Comparison of ENCODE assay signal across 8 mouse cellular contexts in genomic region chr4:129542592-129543141, GRCm38 (mm10). TPM values are rescaled to one million over a fixed set of nuclear protein-coding genes. Genes with fewer than 3 reads are reported as not detected.
DNase-seq lines count a peak whose midpoint lies in the region; ATAC-seq and TF ChIP-seq lines count a peak whose summit lies in the region.

TSS of gene Hdac1 (minus strand) at chr4:129542713.

- WGBS in kidney, embryonic 14.5 days: under 1% methylated on average over 45 of the region's 46 CpGs
- under 1% methylated on average over 44 of the region's 46 CpGs for WGBS in limb, embryonic 15.5 days

- TF ChIP-seq CTCF in bone marrow macrophage, adult 2 months (IDR thresholded peaks at IDR 0.05; ENCODE audit: low read depth, low read length): no peak
- TF ChIP-seq CTCF in embryonic fibroblast, embryonic 13.5 days (IDR thresholded peaks at IDR 0.05; ENCODE audit: borderline replicate concordance, insufficient read depth, low read length): no peak

- TF ChIP-seq POLR2A in bone marrow macrophage, adult 2 months (IDR thresholded peaks at IDR 0.05; ENCODE audit: borderline replicate concordance, low read depth, low read length): no peak; the same call in 1 of the 2 replicates
- TF ChIP-seq POLR2A in embryonic fibroblast, embryonic 13.5 days (IDR thresholded peaks at IDR 0.05; ENCODE audit: low read depth, low read length): peak; percentile 77

- H3K27ac ChIP-seq in bone marrow macrophage, adult 2 months (ENCODE audit: insufficient read depth, low read depth, low read length): peak within 1 kb of the TSS; percentile 72
- peak within 1 kb of the TSS; percentile 57 for H3K27ac ChIP-seq in embryonic fibroblast, embryonic 13.5 days (ENCODE audit: insufficient read depth, low read length)
- peak within 1 kb of the TSS; percentile 80 for H3K27ac ChIP-seq in kidney, embryonic 14.5 days (ENCODE audit: low read depth, low read length)
- peak within 1 kb of the TSS; percentile 85 for H3K27ac ChIP-seq in limb, embryonic 15.5 days

- ATAC-seq in kidney, embryonic 14.5 days (ENCODE audit: low FRiP score, low TSS enrichment): peak; percentile 99
- peak; percentile 99 for ATAC-seq in limb, embryonic 15.5 days (ENCODE audit: insufficient number of reproducible peaks, low FRiP score, low TSS enrichment, low read depth)

- peak within 1 kb of the TSS; percentile 88 for H3K9ac ChIP-seq in kidney, embryonic 14.5 days (ENCODE audit: low read depth, low read length)
- H3K9ac ChIP-seq in limb, embryonic 15.5 days: peak within 1 kb of the TSS; percentile 76

- H3K36me3 ChIP-seq in kidney, embryonic 14.5 days (ENCODE audit: control insufficient read depth, insufficient read depth, low read length): peaks cover 18% of the 10 kb centered on the region
- no peaks in the 10 kb centered on the region for H3K36me3 ChIP-seq in limb, embryonic 15.5 days

- no peaks in the 10 kb centered on the region for H3K9me3 ChIP-seq in kidney, embryonic 14.5 days (ENCODE audit: control insufficient read depth, low read length)
- no peaks in the 10 kb centered on the region for H3K9me3 ChIP-seq in limb, embryonic 15.5 days

- peak within 1 kb of the TSS; percentile 74 for H3K4me3 ChIP-seq in bone marrow macrophage, adult 2 months (ENCODE audit: insufficient read depth, low read length)
- H3K4me3 ChIP-seq in embryonic fibroblast, embryonic 13.5 days (ENCODE audit: insufficient read depth, low read length): peak within 1 kb of the TSS; percentile 83
- H3K4me3 ChIP-seq in kidney, embryonic 14.5 days (ENCODE audit: low read length): peak within 1 kb of the TSS; percentile 89
- peak within 1 kb of the TSS; percentile 80 for H3K4me3 ChIP-seq in limb, embryonic 15.5 days

- peaks cover 9% of the 10 kb centered on the region for H3K4me1 ChIP-seq in bone marrow macrophage, adult 2 months (ENCODE audit: control insufficient read depth, insufficient read depth, low read length)
- no peaks in the 10 kb centered on the region for H3K4me1 ChIP-seq in embryonic fibroblast, embryonic 13.5 days (ENCODE audit: control insufficient read depth, insufficient read depth, low read length)
- H3K4me1 ChIP-seq in kidney, embryonic 14.5 days (ENCODE audit: control insufficient read depth, insufficient read depth, low read length): peaks cover 18% of the 10 kb centered on the region
- peaks cover 17% of the 10 kb centered on the region for H3K4me1 ChIP-seq in limb, embryonic 15.5 days

- no peaks in the 10 kb centered on the region for H3K27me3 ChIP-seq in kidney, embryonic 14.5 days (ENCODE audit: control insufficient read depth, insufficient read depth, low read length)
- no peaks in the 10 kb centered on the region for H3K27me3 ChIP-seq in limb, embryonic 15.5 days

- peak; percentile 99 for DNase-seq in A20 (ENCODE audit: low read depth, low spot score)
- DNase-seq in heart, adult 9 months (ENCODE audit: low spot score in 2 of 2): peak; percentile 97 to 98
- DNase-seq in monocyte, adult 2 months (ENCODE audit: low read depth in 1 of 2, low spot score in 2 of 2): peak; percentile 89 to 91
- peak; percentile 98 to 99 for DNase-seq in spleen, postnatal 36 days (ENCODE audit: low spot score in 2 of 2)

- peak within 1 kb of the TSS; percentile 78 for H3K4me2 ChIP-seq in kidney, embryonic 14.5 days (replicated peaks; ENCODE audit: low read depth, low read length)
- peak within 1 kb of the TSS; percentile 67 for H3K4me2 ChIP-seq in limb, embryonic 15.5 days

RNA-seq across cellular contexts. Expression of gene Hdac1, which starts in this region (rescaled TPM):
- 75.2 and 83.9 TPM in 2 replicates for polyA plus RNA-seq in bone marrow macrophage, adult 2 months (2012; ENCODE audit: insufficient read depth, insufficient read length, missing spikeins)
- polyA plus RNA-seq in embryonic fibroblast, embryonic 13.5 days (2011; ENCODE audit: insufficient read length, low read depth, missing spikeins): 150 and 156 TPM in 2 replicates
- polyA plus RNA-seq in kidney, embryonic 14.5 days (2014; fragmentation: Nextera tagmentation; extraction: Ambion mirVana): 245 and 265 TPM in 2 replicates
- polyA plus RNA-seq in limb, embryonic 15.5 days (2015; fragmentation: Nextera tagmentation; extraction: Ambion mirVana): 196 and 204 TPM in 2 replicates

Comparison
In these comparisons a context has a peak if more than half of its experiments do, and no peak if none do; other contexts are left out.
1. Peak in every context shown above with its lines: DNase-seq, ATAC-seq, H3K4me3 ChIP-seq and H3K27ac ChIP-seq.